ENCODE assay signal across 11 mouse cellular contexts in the genomic region with DNA sequence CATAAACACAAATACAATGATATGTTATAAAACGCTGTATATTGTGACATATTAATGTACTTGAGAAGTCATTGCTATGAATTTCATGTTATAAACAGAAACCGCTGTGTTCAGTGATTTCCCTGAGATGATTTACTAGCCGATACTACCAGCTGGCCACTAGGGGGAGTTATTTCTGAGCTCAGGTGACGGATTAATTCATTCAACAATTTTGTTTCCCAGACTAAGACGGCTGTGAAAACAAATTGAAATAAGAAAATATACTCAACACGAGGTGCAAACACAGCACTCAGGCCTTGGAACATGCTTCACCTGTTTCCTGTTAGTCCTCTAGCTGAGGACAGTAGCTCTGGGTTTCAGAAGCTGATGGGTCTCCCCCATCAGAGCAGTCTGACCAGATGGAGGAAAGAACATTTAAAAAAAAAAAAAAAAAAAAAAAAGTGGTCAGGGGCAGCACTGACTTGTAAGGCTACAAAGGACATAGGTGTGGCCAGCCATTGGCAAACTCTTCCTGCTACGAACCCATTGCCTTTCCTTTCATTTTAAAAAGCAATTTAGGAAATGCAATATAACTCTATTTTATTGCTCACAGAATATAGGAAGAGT. TPM values are rescaled to one million over a fixed set of nuclear protein-coding genes. Genes with fewer than 3 reads are reported as not detected.
DNase-seq lines count a peak whose midpoint lies in the region; ATAC-seq and TF ChIP-seq lines count a peak whose summit lies in the region.
"Had no signal": no experiment of that assay in that cellular context is flagged by ENCODE, and none has a peak within 500 bp of the region (broad histone marks: within the 10 kb centered on the region; RNA-seq: fewer than 3 reads in every experiment).

No protein-coding gene starts in this region.

- no peaks in the 10 kb centered on the region for H3K9me3 ChIP-seq in G1E (replicated peaks)
- H3K9me3 ChIP-seq: limb, embryonic 15.5 days had no signal

- H3K4me3 ChIP-seq in layer of hippocampus, adult 2 months, result no peak overlapping the region
- no peak overlapping the region for H3K4me3 ChIP-seq in G1E (ENCODE audit: low read depth, low read length)
- H3K4me3 ChIP-seq: erythroblast, embryonic 14.5 days; limb, embryonic 15.5 days had no signal

- peaks cover 14% of the 10 kb centered on the region for H3K27me3 ChIP-seq in G1E (ENCODE audit: insufficient read depth, low read length)
- H3K27me3 ChIP-seq: limb, embryonic 15.5 days had no signal

- H3K27ac ChIP-seq in layer of hippocampus, adult 2 months, result no peak overlapping the region
- H3K27ac ChIP-seq: limb, embryonic 15.5 days had no signal

- peak; percentile 86 for TF ChIP-seq CTCF in layer of hippocampus, adult 2 months (conservative IDR thresholded peaks at IDR 0.05)
- TF ChIP-seq CTCF in G1E (IDR thresholded peaks at IDR 0.05; ENCODE audit: low read depth, low read length), result peak; percentile 63

- no peaks in the 10 kb centered on the region for H3K36me3 ChIP-seq in G1E (replicated peaks)
- H3K36me3 ChIP-seq: limb, embryonic 15.5 days had no signal

- ATAC-seq in G1E (ENCODE audit: extremely low read depth, insufficient number of reproducible peaks, low FRiP score, poor library complexity, severe bottlenecking), result no peak
- peak; percentile 68 for ATAC-seq in inflammation-experienced regulatory T-cells, adult 6 months

- H3K4me1 ChIP-seq in G1E (ENCODE audit: insufficient read depth, low read depth, low read length), result no peaks in the 10 kb centered on the region
- H3K4me1 ChIP-seq: limb, embryonic 15.5 days had no signal

- no peak for DNase-seq in layer of hippocampus, adult 2 months (ENCODE audit: low spot score in 2 of 2)
- no peak for DNase-seq in layer of hippocampus, postnatal 10 days (ENCODE audit: low spot score in 2 of 2)
- peak; percentile 57 for DNase-seq in CD4-positive, CD25-positive, alpha-beta regulatory T cell, adult 2 months (ENCODE audit: low read depth, low spot score)
- DNase-seq in G1E (ENCODE audit: low spot score), result peak; percentile 19
- no peak for DNase-seq in right cerebral cortex, postnatal 36 days (ENCODE audit: low spot score in 2 of 2)
- no peak for DNase-seq in layer of hippocampus, adult 9-10 months (ENCODE audit: low spot score)
- DNase-seq: kidney, postnatal 14 days had no signal

RNA-seq across cellular contexts. Expression of gene Wee2, which starts 15.7 kb away (rescaled TPM):
- not detected for total RNA-seq in layer of hippocampus, adult 2 months (2021)
- total RNA-seq in layer of hippocampus, postnatal 10 days (2021), result not detected
- total RNA-seq in G1E (2014; fragmentation: Nextera tagmentation) (not detected in 2 replicates), G1E (2017) (0.16 TPM in 1 of 2 replicates, not detected in the other)
- polyA plus RNA-seq in G1E (2012), result not detected in 2 replicates
- not detected for polyA plus RNA-seq in inflammation-experienced regulatory T-cells, adult 6 months (2017; shearing (Covaris generic))
- total RNA-seq: heart, adult 18-20 months had no signal
- polyA plus RNA-seq: erythroblast, embryonic 14.5 days; limb, embryonic 15.5 days had no signal

RNA-seq across cellular contexts. Expression of gene Ssbp1, which starts 16.6 kb away (rescaled TPM):
- total RNA-seq in layer of hippocampus, adult 2 months (2021), result 10 to 100 TPM; 34.0 to 36.0 TPM
- 10 to 100 TPM; 36.9 to 37.5 TPM for total RNA-seq in layer of hippocampus, postnatal 10 days (2021)
- total RNA-seq in G1E (2014; fragmentation: Nextera tagmentation) (79.1 and 106 TPM in 2 replicates), G1E (2017) (63.5 and 90.5 TPM in 2 replicates)
- 11.0 and 14.6 TPM in 2 replicates for polyA plus RNA-seq in G1E (2012)
- polyA plus RNA-seq in inflammation-experienced regulatory T-cells, adult 6 months (2017; shearing (Covaris generic)), result 100 to 1,000 TPM; 108 to 133 (median 114) TPM

RNA-seq across cellular contexts. Expression of gene E330009J07Rik, which starts 18.6 kb away (rescaled TPM):
- 10 to 100 TPM; 42.5 to 47.0 TPM for total RNA-seq in layer of hippocampus, adult 2 months (2021)
- 10 to 100 TPM; 35.6 to 39.5 TPM for total RNA-seq in layer of hippocampus, postnatal 10 days (2021)
- total RNA-seq in G1E (2014; fragmentation: Nextera tagmentation) (0.19 and 3.4 TPM in 2 replicates), G1E (2017) (1.6 and 2.0 TPM in 2 replicates)
- 0.28 and 0.37 TPM in 2 replicates for polyA plus RNA-seq in G1E (2012)
- 1 to 10 TPM; 3.2 to 9.1 (median 6.1) TPM for polyA plus RNA-seq in inflammation-experienced regulatory T-cells, adult 6 months (2017; shearing (Covaris generic))
- polyA plus RNA-seq: erythroblast, embryonic 14.5 days had no signal

RNA-seq across cellular contexts. Expression of gene Tas2r137, which starts 36.5 kb away (rescaled TPM):
- total RNA-seq in layer of hippocampus, adult 2 months (2021), result under 1 TPM in 1 of 2 experiments, not detected in 1; 0.59 TPM
- not detected for total RNA-seq in layer of hippocampus, postnatal 10 days (2021)
- not detected in 2 replicates for total RNA-seq in G1E (2014; fragmentation: Nextera tagmentation)
- 0.17 TPM in 1 of 2 replicates, not detected in the other for total RNA-seq in G1E (2017)
- polyA plus RNA-seq in G1E (2012), result not detected in 2 replicates
- polyA plus RNA-seq in inflammation-experienced regulatory T-cells, adult 6 months (2017; shearing (Covaris generic)), result not detected
- total RNA-seq: heart, adult 18-20 months had no signal
- polyA plus RNA-seq: erythroblast, embryonic 14.5 days; limb, embryonic 15.5 days had no signal

RNA-seq across cellular contexts. Expression of gene Tas2r108, which starts 38.8 kb away (rescaled TPM):
- under 1 TPM in 1 of 2 experiments, not detected in 1; 0.49 TPM for total RNA-seq in layer of hippocampus, adult 2 months (2021)
- not detected for total RNA-seq in layer of hippocampus, postnatal 10 days (2021)
- not detected in 2 replicates for total RNA-seq in G1E (2014; fragmentation: Nextera tagmentation)
- total RNA-seq in G1E (2017), result 0.22 TPM in 1 of 2 replicates, not detected in the other
- polyA plus RNA-seq in G1E (2012), result not detected in 2 replicates
- not detected for polyA plus RNA-seq in inflammation-experienced regulatory T-cells, adult 6 months (2017; shearing (Covaris generic))
- total RNA-seq: heart, adult 18-20 months had no signal
- polyA plus RNA-seq: erythroblast, embryonic 14.5 days; limb, embryonic 15.5 days had no signal

Comparison
In these comparisons a context has a peak if more than half of its experiments do, and no peak if none do; other contexts are left out.
1. DNase-seq: peak in CD4-positive, CD25-positive, alpha-beta regulatory T cell, adult 2 months (single experiment) and G1E (single experiment); none in layer of hippocampus, adult 2 months (0 of 2), layer of hippocampus, postnatal 10 days (0 of 2), right cerebral cortex, postnatal 36 days (0 of 2) and layer of hippocampus, adult 9-10 months (single experiment).
2. RNA of gene E330009J07Rik, which starts 18.6 kb away (total RNA-seq): 42.5 to 47.0 TPM in layer of hippocampus, adult 2 months and 35.6 to 39.5 TPM in layer of hippocampus, postnatal 10 days; 0.19 to 3.4 TPM in G1E; every median in the first group is over 4 times any median in the second.